Mouse (Mus musculus): Measurements from ENCODE around the gene Rsu1. TPM values are rescaled to one million over a fixed set of nuclear protein-coding genes. Genes with fewer than 3 reads are reported as not detected.

Gene Rsu1
- polyA plus RNA-seq, 1 experiment from 2014 or later, result 75.3 TPM

- WGBS, result 60% methylated on average over 8 of the region's 8 CpGs
- ATAC-seq (ENCODE audit: insufficient read depth, low FRiP score, low TSS enrichment) (peak; percentile 36), DNase-seq (ENCODE audit: low spot score) (peak; percentile 18)
- H3K9me3 ChIP-seq (ENCODE audit: control insufficient read depth, low read length), result no peaks in the 10 kb centered on the region
- H3K4me3 ChIP-seq (ENCODE audit: low read depth, low read length), result peak overlapping the region; percentile 49
- peaks cover 2% of the 10 kb centered on the region; the same call in 1 of the 2 replicates for H3K4me1 ChIP-seq (ENCODE audit: control insufficient read depth, insufficient read depth, low read length)
- H3K36me3 ChIP-seq (ENCODE audit: control insufficient read depth, insufficient read depth, low read length), result no peaks in the 10 kb centered on the region
- peak overlapping the region; percentile 44 for H3K4me2 ChIP-seq (ENCODE audit: low read depth)
- peak overlapping the region; percentile 47 for H3K9ac ChIP-seq (ENCODE audit: low read length)
- H3K27ac ChIP-seq (ENCODE audit: low read depth, low read length), result no peak overlapping the region
- no peaks in the 10 kb centered on the region for H3K27me3 ChIP-seq (ENCODE audit: control insufficient read depth, insufficient read depth, low read length)
Observed at GRCm38 (mm10) chr2:13270736-13271135, 479 bp downstream of the Rsu1 start.

- Histone ChIP-seq H3K27me3 (ENCODE audit: control insufficient read depth, insufficient read depth, low read length) (no peaks in the 10 kb centered on the region), H3K4me1 (ENCODE audit: control insufficient read depth, insufficient read depth, low read length) (peaks cover 2% of the 10 kb centered on the region; the same call in 1 of the 2 replicates), H3K4me2 (ENCODE audit: low read depth) (no peak overlapping the region), H3K9me3 (ENCODE audit: control insufficient read depth, low read length) (no peaks in the 10 kb centered on the region), H3K36me3 (ENCODE audit: control insufficient read depth, insufficient read depth, low read length) (no peaks in the 10 kb centered on the region), H3K27ac (ENCODE audit: low read depth, low read length) (no peak overlapping the region), H3K9ac (ENCODE audit: low read length) (no peak overlapping the region), H3K4me3 (ENCODE audit: low read depth, low read length) (no peak overlapping the region)
- WGBS, result 98% methylated on average over 4 of the region's 4 CpGs
- no peak for ATAC-seq (ENCODE audit: insufficient read depth, low FRiP score, low TSS enrichment)
- DNase-seq (ENCODE audit: low spot score), result no peak
Observed at GRCm38 (mm10) chr2:13268681-13269293, 2.4 kb downstream of the Rsu1 start.

- Histone ChIP-seq H3K36me3 (ENCODE audit: control insufficient read depth, insufficient read depth, low read length) (no peaks in the 10 kb centered on the region), H3K27ac (ENCODE audit: low read depth, low read length) (no peak overlapping the region), H3K9ac (ENCODE audit: low read length) (no peak overlapping the region), H3K4me1 (ENCODE audit: control insufficient read depth, insufficient read depth, low read length) (no peaks in the 10 kb centered on the region), H3K4me3 (ENCODE audit: low read depth, low read length) (no peak overlapping the region), H3K9me3 (ENCODE audit: control insufficient read depth, low read length) (no peaks in the 10 kb centered on the region), H3K4me2 (ENCODE audit: low read depth) (no peak overlapping the region), H3K27me3 (ENCODE audit: control insufficient read depth, insufficient read depth, low read length) (no peaks in the 10 kb centered on the region)
- 50% methylated on average over 4 of the region's 4 CpGs for WGBS
- DNase-seq (ENCODE audit: low spot score) (peak; percentile 36), ATAC-seq (ENCODE audit: insufficient read depth, low FRiP score, low TSS enrichment) (peak; percentile 61)
Observed at GRCm38 (mm10) chr2:13264875-13265274, 6.3 kb downstream of the Rsu1 start.

GRCm38 (mm10) chr2:13263150-13263549 lies 8.1 kb downstream of the Rsu1 start:
- DNase-seq (ENCODE audit: low spot score) (no peak), ATAC-seq (ENCODE audit: insufficient read depth, low FRiP score, low TSS enrichment) (no peak)
- Histone ChIP-seq H3K9ac (ENCODE audit: low read length) (no peak overlapping the region), H3K4me1 (ENCODE audit: control insufficient read depth, insufficient read depth, low read length) (no peaks in the 10 kb centered on the region), H3K4me2 (ENCODE audit: low read depth) (no peak overlapping the region), H3K36me3 (ENCODE audit: control insufficient read depth, insufficient read depth, low read length) (no peaks in the 10 kb centered on the region), H3K4me3 (ENCODE audit: low read depth, low read length) (no peak overlapping the region), H3K27me3 (ENCODE audit: control insufficient read depth, insufficient read depth, low read length) (no peaks in the 10 kb centered on the region), H3K27ac (ENCODE audit: low read depth, low read length) (no peak overlapping the region), H3K9me3 (ENCODE audit: control insufficient read depth, low read length) (no peaks in the 10 kb centered on the region)
- 81% methylated on average over 4 of the region's 4 CpGs for WGBS

GRCm38 (mm10) chr2:13258606-13259005 lies 12.6 kb downstream of the Rsu1 start:
- ATAC-seq (ENCODE audit: insufficient read depth, low FRiP score, low TSS enrichment), result no peak
- peaks cover 2% of the 10 kb centered on the region; the same call in 1 of the 2 replicates for H3K36me3 ChIP-seq (ENCODE audit: control insufficient read depth, insufficient read depth, low read length)

GRCm38 (mm10) chr2:13240711-13241110 lies 30.5 kb downstream of the Rsu1 start:
- Histone ChIP-seq H3K36me3 (ENCODE audit: control insufficient read depth, insufficient read depth, low read length) (no peaks in the 10 kb centered on the region), H3K27ac (ENCODE audit: low read depth, low read length) (no peak overlapping the region), H3K9ac (ENCODE audit: low read length) (no peak overlapping the region), H3K4me2 (ENCODE audit: low read depth) (no peak overlapping the region), H3K4me1 (ENCODE audit: control insufficient read depth, insufficient read depth, low read length) (no peaks in the 10 kb centered on the region), H3K27me3 (ENCODE audit: control insufficient read depth, insufficient read depth, low read length) (no peaks in the 10 kb centered on the region), H3K4me3 (ENCODE audit: low read depth, low read length) (no peak overlapping the region), H3K9me3 (ENCODE audit: control insufficient read depth, low read length) (no peaks in the 10 kb centered on the region)
- DNase-seq (ENCODE audit: low spot score), result no peak
- WGBS, result 50% methylated on average over 9 of the region's 9 CpGs
- ATAC-seq (ENCODE audit: insufficient read depth, low FRiP score, low TSS enrichment), result no peak

More at GRCm38 (mm10) chr2:13258606-13259005, 12.6 kb downstream of the Rsu1 start:
- H3K9me3 ChIP-seq (ENCODE audit: control insufficient read depth, low read length), result no peaks in the 10 kb centered on the region
- no peak overlapping the region for H3K4me3 ChIP-seq (ENCODE audit: low read depth, low read length)
- H3K27ac ChIP-seq (ENCODE audit: low read depth, low read length), result no peak overlapping the region
- H3K9ac ChIP-seq (ENCODE audit: low read length), result no peak overlapping the region
- no peaks in the 10 kb centered on the region for H3K4me1 ChIP-seq (ENCODE audit: control insufficient read depth, insufficient read depth, low read length)
- WGBS, result 88% methylated on average over 2 of the region's 2 CpGs
- DNase-seq (ENCODE audit: low spot score), result no peak
- no peak overlapping the region for H3K4me2 ChIP-seq (ENCODE audit: low read depth)
- no peaks in the 10 kb centered on the region for H3K27me3 ChIP-seq (ENCODE audit: control insufficient read depth, insufficient read depth, low read length)

- 75% methylated on average over 8 of the region's 8 CpGs for WGBS
- ATAC-seq (ENCODE audit: insufficient read depth, low FRiP score, low TSS enrichment) (no peak), DNase-seq (ENCODE audit: low spot score) (peak; percentile 28)
- peaks cover 4% of the 10 kb centered on the region; the same call in 1 of the 2 replicates for H3K4me1 ChIP-seq (ENCODE audit: control insufficient read depth, insufficient read depth, low read length)
- no peaks in the 10 kb centered on the region for H3K27me3 ChIP-seq (ENCODE audit: control insufficient read depth, insufficient read depth, low read length)
- H3K4me2 ChIP-seq (ENCODE audit: low read depth), result no peak overlapping the region
- no peak overlapping the region for H3K27ac ChIP-seq (ENCODE audit: low read depth, low read length)
- no peaks in the 10 kb centered on the region for H3K36me3 ChIP-seq (ENCODE audit: control insufficient read depth, insufficient read depth, low read length)
- no peak overlapping the region for H3K9ac ChIP-seq (ENCODE audit: low read length)
- H3K9me3 ChIP-seq (ENCODE audit: control insufficient read depth, low read length), result no peaks in the 10 kb centered on the region
- H3K4me3 ChIP-seq (ENCODE audit: low read depth, low read length), result no peak overlapping the region
Observed at GRCm38 (mm10) chr2:13237140-13237901, 33.9 kb downstream of the Rsu1 start.

- Histone ChIP-seq H3K4me1 (ENCODE audit: control insufficient read depth, insufficient read depth, low read length) (peaks cover 4% of the 10 kb centered on the region; the same call in 1 of the 2 replicates), H3K4me3 (ENCODE audit: low read depth, low read length) (no peak overlapping the region), H3K9me3 (ENCODE audit: control insufficient read depth, low read length) (no peaks in the 10 kb centered on the region), H3K27ac (ENCODE audit: low read depth, low read length) (no peak overlapping the region), H3K4me2 (ENCODE audit: low read depth) (no peak overlapping the region), H3K9ac (ENCODE audit: low read length) (no peak overlapping the region), H3K27me3 (ENCODE audit: control insufficient read depth, insufficient read depth, low read length) (no peaks in the 10 kb centered on the region), H3K36me3 (ENCODE audit: control insufficient read depth, insufficient read depth, low read length) (no peaks in the 10 kb centered on the region)
- no peak for ATAC-seq (ENCODE audit: insufficient read depth, low FRiP score, low TSS enrichment)
- WGBS, result 65% methylated on average over 5 of the region's 5 CpGs
- DNase-seq (ENCODE audit: low spot score), result no peak
Observed at GRCm38 (mm10) chr2:13235696-13236095, 35.5 kb downstream of the Rsu1 start.

GRCm38 (mm10) chr2:13234796-13235195 lies 36.4 kb downstream of the Rsu1 start:
- no peak overlapping the region for H3K27ac ChIP-seq (ENCODE audit: low read depth, low read length)
- H3K4me3 ChIP-seq (ENCODE audit: low read depth, low read length), result no peak overlapping the region
- no peaks in the 10 kb centered on the region for H3K36me3 ChIP-seq (ENCODE audit: control insufficient read depth, insufficient read depth, low read length)
- DNase-seq (ENCODE audit: low spot score) (no peak), ATAC-seq (ENCODE audit: insufficient read depth, low FRiP score, low TSS enrichment) (no peak)
- no peaks in the 10 kb centered on the region for H3K27me3 ChIP-seq (ENCODE audit: control insufficient read depth, insufficient read depth, low read length)
- no peak overlapping the region for H3K9ac ChIP-seq (ENCODE audit: low read length)
- 87% methylated on average over 10 of the region's 10 CpGs for WGBS
- no peak overlapping the region for H3K4me2 ChIP-seq (ENCODE audit: low read depth)
- H3K9me3 ChIP-seq (ENCODE audit: control insufficient read depth, low read length), result no peaks in the 10 kb centered on the region
- H3K4me1 ChIP-seq (ENCODE audit: control insufficient read depth, insufficient read depth, low read length), result peaks cover 4% of the 10 kb centered on the region; the same call in 1 of the 2 replicates

Data from neural tube, embryonic 11.5 days (tissue).